Mouse (Mus musculus): ENCODE data around the gene Gm11549. TPM values are rescaled to one million over a fixed set of nuclear protein-coding genes. Genes with fewer than 3 reads are reported as not detected.

The Gm11549 gene
- polyA plus RNA-seq, 1 experiment from 2014 or later, result 1.0 TPM

DNA sequence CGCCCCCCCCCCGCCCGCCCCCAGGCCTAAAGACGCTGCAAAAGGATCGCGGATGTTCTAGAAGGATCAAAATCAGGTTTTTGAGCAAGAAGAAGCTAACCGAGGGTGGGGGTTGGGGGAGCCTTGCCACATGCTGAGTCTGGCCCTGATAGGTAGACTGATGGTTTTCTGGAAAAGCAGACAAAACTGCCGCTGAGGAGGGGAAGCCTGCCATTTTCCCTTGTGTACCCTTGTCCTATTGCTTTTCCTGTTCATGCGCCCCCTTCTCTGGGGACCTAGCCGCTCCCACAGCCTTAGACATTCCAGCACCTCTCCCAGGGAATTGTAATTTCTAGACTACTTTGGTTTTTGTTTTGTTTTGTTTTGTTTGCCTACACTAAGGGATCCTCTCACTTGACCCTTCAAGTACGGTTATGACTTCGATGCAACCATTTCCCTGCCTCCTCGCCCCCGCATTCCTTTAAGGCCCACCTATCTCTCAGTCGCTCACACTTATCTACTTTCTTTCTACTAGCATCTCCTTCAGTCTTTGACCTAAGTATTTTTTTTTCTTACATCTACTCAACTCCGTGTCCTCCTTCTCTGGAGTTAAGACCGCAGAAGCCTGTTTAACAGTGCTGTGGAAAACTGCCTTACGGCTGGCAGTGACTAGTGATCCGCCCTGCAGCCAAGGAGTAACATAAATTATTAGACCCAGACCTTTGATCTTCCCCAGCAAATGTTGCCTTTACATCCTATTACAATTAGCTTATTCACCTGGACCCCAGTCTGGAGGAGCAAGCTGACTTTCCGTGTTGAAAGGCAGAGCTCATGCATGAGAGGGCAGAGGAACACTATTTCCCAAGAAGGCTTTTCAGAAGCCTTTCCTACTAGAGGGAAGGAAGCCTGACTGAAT is 45.1 kb downstream of the Gm11549 start:
- peak overlapping the region; percentile 33 for H3K27ac ChIP-seq (replicated peaks)
- no peaks in the 10 kb centered on the region for H3K9me3 ChIP-seq (replicated peaks)
- ATAC-seq (ENCODE audit: low FRiP score), result 0 out of 2 replicates have a peak, but pooled peaks have one; percentile 5
- H3K4me2 ChIP-seq, result peak overlapping the region; percentile 92
- H3K36me3 ChIP-seq, result no peaks in the 10 kb centered on the region
- peaks cover 16% of the 10 kb centered on the region for H3K4me1 ChIP-seq
- no peaks in the 10 kb centered on the region for H3K27me3 ChIP-seq (replicated peaks)
- H3K9ac ChIP-seq (replicated peaks), result peak overlapping the region; percentile 53
- peak overlapping the region; percentile 55 for H3K4me3 ChIP-seq (replicated peaks)
- WGBS, result 34% methylated on average over 20 of the region's 20 CpGs

DNA sequence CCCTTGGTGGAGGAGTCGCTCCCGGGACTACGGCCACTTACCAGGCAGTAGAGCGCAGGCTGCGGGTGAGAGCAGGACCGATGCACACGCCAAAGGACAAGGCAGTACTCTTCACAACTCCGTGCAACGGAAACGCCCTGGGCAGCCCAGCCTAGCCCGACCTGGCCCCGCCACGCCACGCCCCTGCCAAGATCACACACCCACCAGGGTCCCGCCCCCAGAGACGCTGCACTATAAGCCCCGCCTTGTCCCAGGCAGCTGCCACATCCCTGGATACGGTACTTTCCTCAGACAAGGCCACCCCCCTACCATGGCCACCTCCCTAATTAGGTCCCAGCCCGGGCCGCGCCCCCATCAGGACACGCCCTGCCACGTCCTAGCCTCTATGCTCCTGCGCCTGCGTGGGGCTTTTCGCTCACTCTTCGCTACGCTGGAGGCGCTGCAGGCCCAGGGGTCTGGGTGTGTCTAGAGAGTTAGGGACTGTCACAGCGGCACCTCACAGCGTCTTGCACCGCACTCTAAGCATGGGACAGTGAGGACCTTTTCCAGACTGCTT is 46.0 kb downstream of the Gm11549 start, which contains the start of the genes Anxa5 and 1810062G17Rik:
TSS of gene Anxa5 (minus strand) at position 363 of the 556 bp plus-strand sequence.
TSS of gene 1810062G17Rik (plus strand) at position 406 of the 556 bp plus-strand sequence.
- Histone ChIP-seq H3K27me3 (replicated peaks) (no peaks in the 10 kb centered on the region), H3K27ac (replicated peaks) (peak within 1 kb of the TSS; percentile 62), H3K4me1 (peaks cover 16% of the 10 kb centered on the region), H3K4me3 (replicated peaks) (peak within 1 kb of the TSS; percentile 55), H3K9ac (replicated peaks) (peak within 1 kb of the TSS; percentile 53), H3K4me2 (peak within 1 kb of the TSS; percentile 92), H3K36me3 (no peaks in the 10 kb centered on the region), H3K9me3 (replicated peaks) (no peaks in the 10 kb centered on the region)
- ATAC-seq (ENCODE audit: low FRiP score), result peak; percentile 95
- WGBS, result under 1% methylated on average over 32 of the region's 32 CpGs

DNA sequence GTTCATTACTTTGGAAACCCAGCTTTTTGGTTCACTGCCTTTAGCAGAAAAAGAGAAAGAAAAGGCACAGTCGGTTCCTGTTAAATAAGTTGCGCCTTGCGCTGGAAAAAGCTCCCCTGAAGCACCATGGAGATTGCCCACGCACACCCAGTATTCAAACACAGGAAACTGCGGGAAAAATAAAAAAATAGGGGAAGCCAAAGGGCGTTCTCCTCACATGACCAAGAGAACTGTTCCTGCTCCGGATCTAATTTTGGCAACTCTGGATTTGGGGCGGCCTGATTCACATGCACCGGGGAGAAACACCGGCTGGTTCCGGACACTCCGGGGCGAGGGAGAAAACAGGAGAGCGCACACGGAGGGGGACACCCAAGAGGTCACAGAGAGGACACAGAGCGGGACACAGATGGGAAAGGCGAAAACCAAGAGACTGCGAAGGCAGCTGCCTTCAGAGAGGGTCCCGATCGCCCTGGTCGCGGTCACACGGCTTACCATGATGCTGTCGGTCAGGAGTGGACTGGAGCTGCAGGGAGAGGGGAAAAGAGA is 46.6 kb downstream of the Gm11549 start:
- peaks cover 16% of the 10 kb centered on the region for H3K4me1 ChIP-seq
- ATAC-seq (ENCODE audit: low FRiP score), result peak; percentile 37
- no peaks in the 10 kb centered on the region for H3K36me3 ChIP-seq
- peak overlapping the region; percentile 53 for H3K9ac ChIP-seq (replicated peaks)
- no peaks in the 10 kb centered on the region for H3K9me3 ChIP-seq (replicated peaks)
- peak overlapping the region; percentile 55 for H3K4me3 ChIP-seq (replicated peaks)
- H3K27ac ChIP-seq (replicated peaks), result peak overlapping the region; percentile 62
- H3K27me3 ChIP-seq (replicated peaks), result no peaks in the 10 kb centered on the region
- 2% methylated on average over 24 of the region's 24 CpGs for WGBS
- H3K4me2 ChIP-seq, result peak overlapping the region; percentile 92

DNA sequence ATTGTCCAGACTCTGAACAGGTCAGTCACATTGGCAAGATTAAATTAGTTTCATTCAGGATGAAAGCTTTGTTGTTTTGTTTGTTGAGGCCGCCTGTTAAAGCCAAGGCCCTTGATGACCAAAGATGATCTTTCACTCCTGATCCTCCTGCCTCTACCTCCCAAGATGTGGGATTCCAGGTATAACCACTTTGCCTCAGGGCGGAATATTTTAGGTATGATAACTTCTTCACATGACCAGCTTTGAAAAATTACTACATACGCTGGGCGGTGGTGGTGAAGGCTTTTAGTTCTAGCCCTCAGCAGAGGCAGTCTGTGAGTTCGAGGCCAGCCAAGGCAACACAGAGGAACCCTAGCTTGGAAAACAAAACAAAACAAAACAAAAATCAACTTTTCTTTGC is 47.2 kb downstream of the Gm11549 start:
- H3K4me3 ChIP-seq (replicated peaks), result peak overlapping the region; percentile 55
- H3K9me3 ChIP-seq (replicated peaks), result no peaks in the 10 kb centered on the region
- peak overlapping the region; percentile 92 for H3K4me2 ChIP-seq
- no peaks in the 10 kb centered on the region for H3K36me3 ChIP-seq
- ATAC-seq (ENCODE audit: low FRiP score), result no peak
- no peak overlapping the region for H3K27ac ChIP-seq (replicated peaks)
- 85% methylated on average over 5 of the region's 5 CpGs for WGBS
- H3K27me3 ChIP-seq (replicated peaks), result no peaks in the 10 kb centered on the region
- H3K9ac ChIP-seq (replicated peaks), result no peak overlapping the region
- peaks cover 16% of the 10 kb centered on the region for H3K4me1 ChIP-seq

DNA sequence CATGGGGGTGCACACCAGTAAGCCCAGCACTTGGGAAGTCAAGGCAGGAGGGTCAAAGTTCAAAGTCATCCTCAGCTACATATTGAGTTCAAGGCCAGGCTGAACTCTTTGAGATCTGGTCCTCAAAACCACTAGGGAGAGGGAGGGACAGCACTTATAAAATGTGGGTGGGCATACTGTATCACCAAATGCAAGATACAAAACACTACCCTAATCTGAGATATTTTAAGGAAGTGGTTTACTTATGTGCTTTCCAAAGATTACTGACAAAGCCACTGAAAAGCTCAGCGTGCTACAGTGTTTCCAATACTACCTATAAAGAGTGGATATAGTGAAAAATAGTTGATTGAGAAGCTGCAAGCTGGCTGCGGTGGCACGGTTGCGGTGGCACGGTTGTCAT is 48.4 kb downstream of the Gm11549 start:
- Histone ChIP-seq H3K27ac (replicated peaks) (no peak overlapping the region), H3K27me3 (replicated peaks) (no peaks in the 10 kb centered on the region), H3K4me2 (no peak overlapping the region), H3K36me3 (no peaks in the 10 kb centered on the region), H3K9me3 (replicated peaks) (no peaks in the 10 kb centered on the region), H3K4me1 (peaks cover 16% of the 10 kb centered on the region), H3K4me3 (replicated peaks) (no peak overlapping the region), H3K9ac (replicated peaks) (no peak overlapping the region)
- WGBS, result 97% methylated on average over 5 of the region's 5 CpGs
- no peak for ATAC-seq (ENCODE audit: low FRiP score)

DNA sequence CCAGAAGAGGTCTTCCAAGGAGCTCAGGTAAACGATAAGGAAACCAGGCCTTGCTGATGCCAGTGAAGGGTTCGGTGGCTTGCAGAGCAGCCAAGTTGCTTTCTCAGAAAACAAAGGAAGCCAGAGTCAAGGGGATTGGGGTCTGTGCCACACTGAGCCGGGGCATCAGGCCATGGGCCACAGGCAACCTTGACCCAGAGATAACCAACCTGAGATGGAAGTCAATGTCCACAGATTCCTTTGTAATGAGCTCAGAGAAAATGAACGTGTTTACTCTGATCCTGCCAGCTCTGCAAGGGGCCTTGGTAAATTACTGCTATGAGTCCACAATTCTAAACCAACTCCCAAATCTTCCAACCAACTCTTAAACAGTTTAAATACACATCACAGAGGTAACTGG is 49.8 kb downstream of the Gm11549 start:
- ATAC-seq (ENCODE audit: low FRiP score), result no peak
- Histone ChIP-seq H3K4me1 (peaks cover 15% of the 10 kb centered on the region), H3K27me3 (replicated peaks) (no peaks in the 10 kb centered on the region), H3K4me3 (replicated peaks) (no peak overlapping the region), H3K9me3 (replicated peaks) (no peaks in the 10 kb centered on the region), H3K36me3 (no peaks in the 10 kb centered on the region), H3K9ac (replicated peaks) (no peak overlapping the region), H3K4me2 (no peak overlapping the region), H3K27ac (replicated peaks) (no peak overlapping the region)
- 75% methylated on average over 4 of the region's 4 CpGs for WGBS

DNA sequence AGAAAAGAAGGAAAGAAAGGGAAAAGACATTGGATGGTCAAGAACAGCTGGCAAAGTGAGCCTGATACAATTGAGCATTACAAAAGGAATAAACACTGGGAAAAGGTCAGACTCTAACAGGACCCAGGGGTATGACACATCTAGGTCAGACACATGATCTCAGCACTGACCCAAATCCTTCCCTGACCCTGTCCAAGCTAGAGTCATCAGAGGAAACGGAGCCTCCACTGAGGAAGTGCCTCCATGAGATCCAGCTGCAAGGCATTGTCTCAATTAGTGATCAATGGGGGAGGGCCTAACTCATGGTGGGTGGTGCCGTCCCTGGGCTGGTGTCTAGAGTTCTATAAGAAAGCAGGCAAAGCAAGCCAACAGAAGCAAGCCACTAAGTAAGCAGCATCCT is 52.7 kb downstream of the Gm11549 start:
- H3K36me3 ChIP-seq, result no peaks in the 10 kb centered on the region
- 66% methylated on average over 2 of the region's 2 CpGs for WGBS
- no peak overlapping the region for H3K27ac ChIP-seq (replicated peaks)
- H3K27me3 ChIP-seq (replicated peaks), result no peaks in the 10 kb centered on the region
- no peaks in the 10 kb centered on the region for H3K4me1 ChIP-seq
- no peak for ATAC-seq (ENCODE audit: low FRiP score)
- H3K4me3 ChIP-seq (replicated peaks), result no peak overlapping the region
- no peaks in the 10 kb centered on the region for H3K9me3 ChIP-seq (replicated peaks)
- H3K9ac ChIP-seq (replicated peaks), result no peak overlapping the region
- no peak overlapping the region for H3K4me2 ChIP-seq

DNA sequence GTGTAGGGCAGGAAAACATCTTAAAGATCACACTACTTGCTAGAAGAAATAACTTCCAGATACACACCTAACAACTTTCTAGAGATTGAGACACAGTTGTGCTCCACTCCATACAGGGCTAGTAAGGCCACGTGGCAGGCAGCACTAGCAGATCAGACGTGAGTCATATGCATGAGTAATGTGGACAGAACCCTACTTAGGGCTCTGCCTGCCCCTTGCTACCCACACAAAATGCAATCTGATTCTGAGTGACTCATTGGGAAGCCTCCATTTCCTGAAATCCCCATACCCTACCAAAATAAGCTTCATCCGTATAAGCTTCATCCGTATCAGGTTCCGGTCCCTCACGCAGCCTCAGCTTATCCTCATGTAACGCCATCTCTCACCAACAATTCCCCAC is 54.0 kb downstream of the Gm11549 start:
- WGBS, result 93% methylated on average over 7 of the region's 7 CpGs
- no peaks in the 10 kb centered on the region for H3K9me3 ChIP-seq (replicated peaks)

DNA sequence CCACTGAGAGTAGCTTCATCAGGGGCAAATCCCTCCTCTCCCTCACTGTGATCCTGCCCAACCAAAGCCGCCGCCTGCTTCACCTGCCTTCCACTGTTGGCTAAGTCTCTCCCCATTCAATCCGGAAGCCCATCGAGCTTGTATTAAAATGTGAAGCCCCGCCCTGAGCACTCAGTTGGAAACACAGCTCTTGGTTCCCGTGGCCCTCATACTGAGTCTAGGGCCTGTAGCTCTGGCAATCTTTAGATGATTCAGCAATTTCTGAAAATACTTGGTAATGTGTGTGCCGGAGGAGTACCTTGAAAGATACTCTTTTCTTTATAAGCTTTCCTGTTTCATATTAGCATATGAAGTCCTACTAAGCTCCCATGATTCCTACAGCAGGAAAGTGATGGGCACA is 56.1 kb downstream of the Gm11549 start:
- Histone ChIP-seq H3K9ac (replicated peaks) (no peak overlapping the region), H3K27ac (replicated peaks) (no peak overlapping the region), H3K9me3 (replicated peaks) (no peaks in the 10 kb centered on the region), H3K4me1 (no peaks in the 10 kb centered on the region), H3K27me3 (replicated peaks) (no peaks in the 10 kb centered on the region), H3K4me3 (replicated peaks) (no peak overlapping the region), H3K36me3 (no peaks in the 10 kb centered on the region), H3K4me2 (no peak overlapping the region)
- WGBS, result 76% methylated on average over 7 of the region's 7 CpGs
- ATAC-seq (ENCODE audit: low FRiP score), result no peak

More for the DNA sequence above, 54.0 kb downstream of the Gm11549 start:
- H3K4me2 ChIP-seq, result no peak overlapping the region
- no peaks in the 10 kb centered on the region for H3K4me1 ChIP-seq
- H3K27ac ChIP-seq (replicated peaks), result no peak overlapping the region
- H3K9ac ChIP-seq (replicated peaks), result no peak overlapping the region
- H3K4me3 ChIP-seq (replicated peaks), result no peak overlapping the region
- H3K27me3 ChIP-seq (replicated peaks), result no peaks in the 10 kb centered on the region
- no peaks in the 10 kb centered on the region for H3K36me3 ChIP-seq
- no peak for ATAC-seq (ENCODE audit: low FRiP score)

Measured in neural tube, embryonic 15.5 days (tissue).